Mouse (Mus musculus) MEL (cell line): Measurements from ENCODE around the gene Mael. TPM values are rescaled to one million over a fixed set of nuclear protein-coding genes. Genes with fewer than 3 reads are reported as not detected.

Experiments
- DNase-seq: peaks from one replicate; pipeline ENCODE4 v3.0.0; 2011; ENCODE audit warnings: low read depth, low spot score
- H3K27ac ChIP-seq: 2 replicates; pipeline ENCODE4 v1.5.1; 2012; ENCODE audit warnings: low read depth, mild to moderate bottlenecking, control low read depth, low read length, moderate library complexity; ENCODE audit not compliant: control insufficient read depth
- H3K27me3 ChIP-seq, 2 experiments: fragments of 150-350 bp in 1 of 2; sonication (generic) in 1 of 2; 2 replicates each; pipeline ENCODE4 v1.6.1; 2012; ENCODE audit warnings: low read length in 2 of 2, mild to moderate bottlenecking in 2 of 2, improper control_type of control experiment in 1 of 2, moderate library complexity in 1 of 2; ENCODE audit not compliant: insufficient read depth in 2 of 2, control insufficient read depth in 1 of 2
- H3K36me3 ChIP-seq, 2 experiments: 2 replicates each; pipeline ENCODE4 v1.6.1; 2012 to 2014; ENCODE audit warnings: low read length in 2 of 2, improper control_type of control experiment in 1 of 2, inconsistent platforms in 1 of 2, mild to moderate bottlenecking in 1 of 2; ENCODE audit not compliant: insufficient read depth in 2 of 2, control insufficient read depth in 1 of 2
- H3K4me1 ChIP-seq, 2 experiments: fragments of 150-350 bp in 1 of 2; sonication (generic) in 1 of 2; 2 replicates each; pipeline ENCODE4 v1.6.1; 2012; ENCODE audit warnings: low read length in 2 of 2, improper control_type of control experiment in 1 of 2, mild to moderate bottlenecking in 1 of 2; ENCODE audit not compliant: insufficient read depth in 2 of 2, control insufficient read depth in 1 of 2
- H3K4me3 ChIP-seq, 2 experiments: fragments of 150-350 bp in 1 of 2; sonication (generic) in 1 of 2; 2 replicates each; pipeline ENCODE4 v1.5.1; 2012; ENCODE audit warnings: low read depth in 2 of 2, low read length in 2 of 2, mild to moderate bottlenecking in 2 of 2, moderate library complexity in 2 of 2, control low read depth in 1 of 2, improper control_type of control experiment in 1 of 2; ENCODE audit not compliant: control insufficient read depth in 1 of 2, insufficient read depth in 1 of 2
- H3K79me2 ChIP-seq: 2 replicates; pipeline ENCODE4 v1.6.1; 2012; ENCODE audit warnings: mild to moderate bottlenecking, low read length, moderate library complexity; ENCODE audit not compliant: control insufficient read depth, poor library complexity, insufficient read depth
- H3K9ac ChIP-seq: 2 replicates; pipeline ENCODE4 v1.6.1; 2012; ENCODE audit warnings: low read depth, mild to moderate bottlenecking, control low read depth, low read length, moderate library complexity; ENCODE audit not compliant: control insufficient read depth, poor library complexity, severe bottlenecking
- H3K9me3 ChIP-seq: fragments of 150-350 bp; sonication (generic); replicated peaks from 2 replicates; pipeline ENCODE4 v1.6.1; 2012; ENCODE audit warnings: mild to moderate bottlenecking, low read length, improper control_type of control experiment, moderate library complexity; ENCODE audit not compliant: insufficient read depth
- CHD2 ChIP-seq: IDR thresholded peaks from 2 replicates; pipeline ENCODE4 v1.6.1; 2011; ENCODE audit warnings: low read length, improper control_type of control experiment
- CTCF ChIP-seq, 3 experiments: IDR thresholded peaks in 2 of 3; conservative IDR thresholded peaks in 1 of 3; 2 replicates each; pipeline ENCODE4 v1.5.1; 2011 to 2012; ENCODE audit warnings: low read length in 3 of 3, low read depth in 2 of 3, mild to moderate bottlenecking in 2 of 3, improper control_type of control experiment in 1 of 3, inconsistent platforms in 1 of 3, mixed read lengths in 1 of 3, moderate library complexity in 1 of 3; ENCODE audit not compliant: control insufficient read depth in 1 of 3, insufficient read depth in 1 of 3, poor library complexity in 1 of 3, severe bottlenecking in 1 of 3
- E2F4 ChIP-seq: IDR thresholded peaks from 2 replicates; pipeline ENCODE4 v1.6.1; 2011; ENCODE audit warnings: low read depth, low read length, improper control_type of control experiment, borderline replicate concordance
- EP300 ChIP-seq, 2 experiments: IDR thresholded peaks; 2 replicates each; pipeline ENCODE4 v1.6.1; 2011; ENCODE audit warnings: improper control_type of control experiment in 2 of 2, low read length in 2 of 2, low read depth in 1 of 2, mild to moderate bottlenecking in 1 of 2
- ETS1 ChIP-seq: IDR thresholded peaks from 2 replicates; pipeline ENCODE4 v1.6.1; 2012; ENCODE audit warnings: low read depth, mild to moderate bottlenecking, inconsistent platforms, low read length, improper control_type of control experiment, moderate library complexity
- GATA1 ChIP-seq: IDR thresholded peaks from 2 replicates; pipeline ENCODE4 v1.6.1; 2011; ENCODE audit warnings: low read depth, low read length, improper control_type of control experiment
- JUND ChIP-seq: IDR thresholded peaks from 2 replicates; pipeline ENCODE4 v1.6.1; 2011; ENCODE audit warnings: low read depth, mild to moderate bottlenecking, improper control_type of control experiment, low read length
- KAT2A ChIP-seq: conservative IDR thresholded peaks from 2 replicates; pipeline ENCODE4 v1.6.1; 2012; ENCODE audit warnings: low read depth, low read length, improper control_type of control experiment, inconsistent platforms
- MAFK ChIP-seq: IDR thresholded peaks from 2 replicates; pipeline ENCODE4 v1.6.1; 2011; ENCODE audit warnings: low read depth, mild to moderate bottlenecking, low read length, improper control_type of control experiment, borderline replicate concordance
- MAX ChIP-seq: IDR thresholded peaks from 2 replicates; pipeline ENCODE4 v1.6.1; 2011; ENCODE audit warnings: low read length, improper control_type of control experiment
- MEF2A ChIP-seq: IDR thresholded peaks from 2 replicates; pipeline ENCODE4 v1.6.1; 2014; ENCODE audit warnings: low read depth, mild to moderate bottlenecking, inconsistent platforms, low read length, improper control_type of control experiment; ENCODE audit not compliant: poor library complexity, insufficient replicate concordance, severe bottlenecking; ENCODE audit errors: extremely low read depth
- MYB ChIP-seq: IDR thresholded peaks from 2 replicates; pipeline ENCODE4 v1.6.1; 2011; ENCODE audit warnings: mild to moderate bottlenecking, low read depth, low read length, improper control_type of control experiment
- MYC ChIP-seq: IDR thresholded peaks from 2 replicates; pipeline ENCODE4 v1.6.1; 2011; ENCODE audit warnings: low read depth, mild to moderate bottlenecking, low read length, improper control_type of control experiment, moderate library complexity
- NELFE ChIP-seq: IDR thresholded peaks from 2 replicates; pipeline ENCODE4 v1.6.1; 2011; ENCODE audit warnings: low read depth, low read length, improper control_type of control experiment
- NRF1 ChIP-seq: IDR thresholded peaks from 2 replicates; pipeline ENCODE4 v1.6.1; 2014; ENCODE audit warnings: low read depth, mild to moderate bottlenecking, inconsistent platforms, low read length, improper control_type of control experiment, moderate library complexity; ENCODE audit not compliant: poor library complexity, insufficient read depth, severe bottlenecking
- POLR2AphosphoS2 ChIP-seq: IDR thresholded peaks from 2 replicates; pipeline ENCODE4 v1.6.1; 2011; ENCODE audit warnings: low read length, improper control_type of control experiment
- RAD21 ChIP-seq: IDR thresholded peaks from 2 replicates; pipeline ENCODE4 v1.6.1; 2011; ENCODE audit warnings: mild to moderate bottlenecking, low read depth, low read length, improper control_type of control experiment
- SIN3A ChIP-seq: IDR thresholded peaks from 2 replicates; pipeline ENCODE4 v1.6.1; 2012; ENCODE audit warnings: low read length, improper control_type of control experiment, inconsistent platforms
- SMC3 ChIP-seq: IDR thresholded peaks from 2 replicates; pipeline ENCODE4 v1.6.1; 2011; ENCODE audit warnings: low read depth, low read length, improper control_type of control experiment
- TAL1 ChIP-seq: IDR thresholded peaks from 2 replicates; pipeline ENCODE4 v1.6.1; 2012; ENCODE audit warnings: mild to moderate bottlenecking, inconsistent platforms, low read length, moderate library complexity, mixed read lengths
- TCF12 ChIP-seq: IDR thresholded peaks from 2 replicates; pipeline ENCODE4 v1.6.1; 2014; ENCODE audit warnings: low read depth, mild to moderate bottlenecking, inconsistent platforms, low read length, improper control_type of control experiment, moderate library complexity
- UBTF ChIP-seq: IDR thresholded peaks from 2 replicates; pipeline ENCODE4 v1.6.1; 2012; ENCODE audit warnings: low read depth, mild to moderate bottlenecking, inconsistent platforms, low read length, improper control_type of control experiment, moderate library complexity, borderline replicate concordance; ENCODE audit not compliant: insufficient read depth
- USF2 ChIP-seq, 2 experiments: IDR thresholded peaks; 2 replicates each; pipeline ENCODE4 v1.6.1; 2011 to 2012; ENCODE audit warnings: improper control_type of control experiment in 2 of 2, low read length in 2 of 2, borderline replicate concordance in 1 of 2, inconsistent platforms in 1 of 2, low read depth in 1 of 2, mild to moderate bottlenecking in 1 of 2; ENCODE audit not compliant: insufficient read depth in 1 of 2
- ZNF384 ChIP-seq: IDR thresholded peaks from 2 replicates; pipeline ENCODE4 v1.6.1; 2012; ENCODE audit warnings: low read depth, mild to moderate bottlenecking, inconsistent platforms, low read length, improper control_type of control experiment
- polyA plus RNA-seq, 2 experiments: library from polyadenylated mRNA; stranded (reverse) in 1 of 2; unstranded in 1 of 2; fragments of >175 nt in 1 of 2; fragments of >200 nt in 1 of 2; gene quantifications; 2 replicates each; pipeline versions ENCODE4 v1.2.1 to v1.2.4; 2012; ENCODE audit warnings: low replicate concordance in 2 of 2, low read depth in 1 of 2; ENCODE audit not compliant: insufficient read length in 2 of 2, insufficient read depth in 1 of 2, missing spikeins in 1 of 2
- total RNA-seq: library from RNA; depleted of rRNA; stranded (reverse); fragments of 300-350 nt; gene quantifications from 2 replicates; pipeline ENCODE4 v1.2.3, GENCODE M21; 2012

Mael gene
- total and polyA plus RNA-seq, 3 experiments, result not detected

DNA sequence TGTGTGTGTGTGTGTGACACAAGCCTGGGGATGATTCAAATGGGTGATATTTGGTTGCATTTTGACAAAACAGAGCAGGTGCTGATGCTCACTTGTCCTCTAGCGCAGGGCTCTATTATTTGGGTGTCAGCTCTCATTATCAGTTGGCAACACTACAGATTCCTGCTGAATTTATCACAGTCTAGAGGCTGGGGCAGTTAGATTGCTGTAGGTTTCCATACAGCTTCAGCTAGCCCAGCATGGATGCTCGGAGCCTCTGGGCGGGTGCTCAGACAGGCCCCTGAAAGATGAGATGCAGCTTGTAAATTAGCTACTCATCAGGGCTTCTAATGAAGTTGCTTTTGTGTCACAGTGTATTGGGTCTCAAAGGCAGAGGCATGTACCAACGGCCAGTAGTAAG is 71.1 kb downstream of the Mael start:
- Histone ChIP-seq H3K27me3 (no peaks in the 10 kb centered on the region; a peak in 1 of 4 replicates), H3K4me1 (no peaks in the 10 kb centered on the region), H3K36me3 (no peaks in the 10 kb centered on the region), H3K4me3 (no peak overlapping the region), H3K27ac (no peak overlapping the region), H3K79me2 (no peaks in the 10 kb centered on the region), H3K9ac (no peak overlapping the region), H3K9me3 (no peaks in the 10 kb centered on the region)
- DNase-seq, result no peak
- peak; percentile 19; the same call in 1 of the 2 replicates for TF ChIP-seq TCF12
- peak in 1 of 2 experiments; percentile 18; a peak in 1 of 4 replicates for TF ChIP-seq EP300 (IDR thresholded peaks at IDR 0.05; ENCODE audit: low read depth in 1 of 2, low read length in 2 of 2)
- TF ChIP-seq RAD21, result no peak
- TF ChIP-seq GATA1, result peak; percentile 49; the same call in 1 of the 2 replicates
- no peak for TF ChIP-seq ZNF384
- no peak for TF ChIP-seq E2F4
- no peak for TF ChIP-seq JUND

DNA sequence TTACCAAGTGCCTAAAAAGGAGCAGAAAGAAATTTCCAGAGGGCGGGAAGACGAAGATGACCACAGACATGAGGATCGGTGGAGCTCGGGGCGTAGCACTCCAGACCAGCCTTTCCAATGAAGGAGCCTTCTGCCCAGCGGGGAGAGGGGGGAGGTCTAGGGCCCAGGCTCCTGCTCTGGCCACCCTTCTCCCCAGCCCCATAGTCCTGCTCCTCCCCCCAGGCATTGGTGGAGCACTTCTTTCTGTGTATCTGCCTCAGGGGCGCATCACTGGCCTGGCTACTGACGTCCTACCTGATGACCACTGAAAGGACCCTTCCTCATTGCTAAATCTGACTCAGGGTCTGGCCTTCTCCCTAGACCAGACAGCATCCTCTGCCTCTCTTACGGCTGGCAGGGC is 73.4 kb downstream of the Mael start:
- H3K9me3 ChIP-seq, result no peaks in the 10 kb centered on the region
- TF ChIP-seq NELFE, result no peak
- TF ChIP-seq MEF2A, result no peak
- no peak for TF ChIP-seq SMC3
- no peak for TF ChIP-seq CHD2
- no peak for TF ChIP-seq MYB
- TF ChIP-seq MAX, result no peak
- TF ChIP-seq EP300 (IDR thresholded peaks at IDR 0.05; ENCODE audit: low read depth in 1 of 2, low read length in 2 of 2), result no peak
- TF ChIP-seq RAD21, result no peak
- TF ChIP-seq NRF1, result no peak
- no peak for TF ChIP-seq SIN3A
- TF ChIP-seq TAL1, result no peak
- no peak for TF ChIP-seq UBTF
- no peak for TF ChIP-seq MYC
- no peak for TF ChIP-seq ETS1
- TF ChIP-seq CTCF (IDR thresholded peaks at IDR 0.05 in 2 of 3, conservative IDR thresholded peaks at IDR 0.05 in 1 of 3; ENCODE audit: control insufficient read depth in 1 of 3, insufficient read depth in 1 of 3, low read depth in 2 of 3, low read length in 3 of 3, poor library complexity in 1 of 3, severe bottlenecking in 1 of 3), result no peak
- no peak for TF ChIP-seq MAFK
- no peak for TF ChIP-seq POLR2AphosphoS2
- no peak for TF ChIP-seq KAT2A
- TF ChIP-seq USF2 (IDR thresholded peaks at IDR 0.05; ENCODE audit: borderline replicate concordance in 1 of 2, insufficient read depth in 1 of 2, low read depth in 1 of 2, low read length in 2 of 2), result no peak

More for the DNA sequence above, 73.4 kb downstream of the Mael start:
- H3K4me1 ChIP-seq, result no peaks in the 10 kb centered on the region
- H3K4me3 ChIP-seq, result no peak overlapping the region
- H3K27me3 ChIP-seq, result no peaks in the 10 kb centered on the region; a peak in 1 of 4 replicates
- H3K79me2 ChIP-seq, result no peaks in the 10 kb centered on the region
- no peak overlapping the region for H3K27ac ChIP-seq
- no peaks in the 10 kb centered on the region for H3K36me3 ChIP-seq
- DNase-seq, result no peak
- no peak overlapping the region for H3K9ac ChIP-seq
